Mouse (Mus musculus) heart, adult 2 months (tissue): Measurements from ENCODE around the gene Ldhc.

Experiments
- CTCF ChIP-seq: fragments of 200-600 bp; IDR thresholded peaks from 2 replicates; pipeline ENCODE4 v1.8.1; 2022; ENCODE audit warnings: antibody characterized with exemption, mild to moderate bottlenecking, moderate library complexity
- POLR2A ChIP-seq: fragments of 200-500 bp; IDR thresholded peaks from 2 replicates; pipeline ENCODE4 v1.6.1; 2011; ENCODE audit warnings: mild to moderate bottlenecking, low read depth, low read length, control low read depth; ENCODE audit not compliant: insufficient read depth

DNA sequence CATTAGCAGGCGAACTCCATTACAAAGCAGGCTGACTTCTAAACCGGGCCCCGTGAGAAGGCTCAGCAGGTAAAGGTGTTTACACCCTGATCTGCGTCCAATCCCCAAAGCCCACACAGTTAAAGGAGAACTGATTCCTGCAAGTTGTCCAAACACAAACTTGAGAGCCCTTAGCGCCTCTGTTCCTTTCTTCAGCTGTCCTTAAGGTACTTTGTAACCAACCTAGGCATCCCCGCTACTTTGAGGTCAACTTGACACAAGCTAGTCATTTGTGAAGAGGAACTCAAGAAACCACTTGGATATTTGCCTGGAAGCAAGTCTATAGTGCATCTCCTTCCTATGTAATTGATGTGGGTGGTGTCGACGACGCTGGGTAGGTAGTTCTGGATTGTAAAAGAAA lies 3.6 kb upstream of the Ldhc start:
- TF ChIP-seq POLR2A, result no peak
- TF ChIP-seq CTCF, result no peak
